Mouse (Mus musculus): Measurements from ENCODE around the gene Ciao1. TPM values are rescaled to one million over a fixed set of nuclear protein-coding genes. Genes with fewer than 3 reads are reported as not detected.
"Not testable (repeated sequence)": the region's sequence is repeated elsewhere in the genome, so short reads cannot be mapped to it uniquely, and the experiment has no call there.

Gene Ciao1
- total RNA-seq (2014; fragmentation: Nextera tagmentation) = 36.3 and 47.4 TPM in 2 replicates
- total RNA-seq (2017) = 33.5 and 38.7 TPM in 2 replicates

GRCm38 (mm10) chr2:127247592-127248333 lies at the start of gene Ciao1, which contains the start of gene Tmem127:
Gene Ciao1 (minus strand): TSS chr2:127247816.
Gene Tmem127 (plus strand): TSS chr2:127247908.
- peak; percentile 94 for ATAC-seq (replicated peaks; ENCODE audit: poor library complexity, severe bottlenecking)

GRCm38 (mm10) chr2:127297001-127297805 lies 49.6 kb upstream of the Ciao1 start:
- ATAC-seq (replicated peaks; ENCODE audit: poor library complexity, severe bottlenecking) = no peak

- no peak for ATAC-seq (replicated peaks; ENCODE audit: poor library complexity, severe bottlenecking)
These were observed 44.6 kb upstream of the Ciao1 start for GRCm38 (mm10) chr2:127292250-127292649.

GRCm38 (mm10) chr2:127278162-127278561 lies 30.5 kb upstream of the Ciao1 start:
- peak; percentile 35; the same call in 1 of the 2 replicates for ATAC-seq (replicated peaks; ENCODE audit: poor library complexity, severe bottlenecking)

- no peak for ATAC-seq (replicated peaks; ENCODE audit: poor library complexity, severe bottlenecking)
These were observed 28.1 kb upstream of the Ciao1 start for GRCm38 (mm10) chr2:127275551-127276320.

DNA sequence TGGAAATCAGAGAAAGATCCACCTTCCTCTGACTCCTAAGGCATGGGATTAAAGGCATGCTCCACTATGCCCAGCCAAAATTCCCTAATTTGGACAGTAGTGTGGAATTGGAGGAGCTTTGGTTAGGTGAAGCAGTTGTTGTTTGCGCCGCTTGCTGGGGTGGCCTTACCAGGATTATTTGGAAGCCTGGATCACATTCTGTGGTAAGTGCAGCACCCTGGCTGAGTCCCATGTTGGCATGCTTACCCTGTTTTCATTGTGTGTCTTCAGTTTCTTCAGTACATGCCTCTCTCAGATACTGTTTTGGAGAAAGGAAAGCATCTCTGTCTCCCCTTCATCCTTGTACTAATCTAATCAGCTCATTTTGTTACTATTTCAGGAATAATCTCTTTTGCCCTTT lies 27.0 kb upstream of the Ciao1 start:
- no peak for ATAC-seq (replicated peaks; ENCODE audit: poor library complexity, severe bottlenecking)

DNA sequence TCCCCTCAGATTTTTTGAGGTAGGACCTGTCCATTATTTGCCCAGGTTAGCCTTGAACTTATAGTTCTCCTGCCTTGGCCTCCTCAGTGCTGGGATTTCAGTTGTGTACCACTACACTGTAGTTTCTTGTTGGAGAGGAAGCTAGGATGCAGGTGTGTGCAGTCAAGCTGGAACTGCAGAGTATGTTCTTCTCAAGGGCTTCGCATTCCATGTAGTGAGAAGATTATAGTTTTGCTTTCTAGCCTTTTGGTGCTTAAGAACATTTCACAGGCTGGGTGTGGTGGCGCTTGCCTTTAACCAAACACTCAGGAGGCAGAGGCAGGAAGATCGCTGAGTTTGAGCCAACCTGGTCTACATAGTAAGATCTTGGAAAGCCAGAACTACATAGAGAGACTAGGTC lies 25.2 kb upstream of the Ciao1 start:
- ATAC-seq (replicated peaks; ENCODE audit: poor library complexity, severe bottlenecking) = no peak

DNA sequence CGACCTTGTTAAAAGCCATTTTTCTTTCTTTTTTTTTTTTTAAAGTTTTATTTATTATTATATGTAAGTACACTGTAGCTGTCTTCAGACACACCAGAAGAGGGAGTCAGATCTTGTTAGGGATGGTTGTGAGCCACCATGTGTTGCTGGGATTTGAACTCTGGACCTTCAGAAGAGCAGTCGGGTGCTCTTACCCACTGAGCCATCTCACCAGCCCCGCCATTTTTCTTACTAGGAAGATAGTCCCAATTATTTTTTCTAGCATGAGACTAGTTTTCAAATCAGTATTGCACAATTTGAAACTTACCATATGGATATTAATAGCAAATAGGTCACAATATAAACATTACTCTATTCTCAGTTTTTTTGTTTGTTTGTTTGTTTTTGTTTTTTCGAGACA lies 24.4 kb upstream of the Ciao1 start:
- not testable (repeated sequence) for ATAC-seq (replicated peaks; ENCODE audit: poor library complexity, severe bottlenecking)

DNA sequence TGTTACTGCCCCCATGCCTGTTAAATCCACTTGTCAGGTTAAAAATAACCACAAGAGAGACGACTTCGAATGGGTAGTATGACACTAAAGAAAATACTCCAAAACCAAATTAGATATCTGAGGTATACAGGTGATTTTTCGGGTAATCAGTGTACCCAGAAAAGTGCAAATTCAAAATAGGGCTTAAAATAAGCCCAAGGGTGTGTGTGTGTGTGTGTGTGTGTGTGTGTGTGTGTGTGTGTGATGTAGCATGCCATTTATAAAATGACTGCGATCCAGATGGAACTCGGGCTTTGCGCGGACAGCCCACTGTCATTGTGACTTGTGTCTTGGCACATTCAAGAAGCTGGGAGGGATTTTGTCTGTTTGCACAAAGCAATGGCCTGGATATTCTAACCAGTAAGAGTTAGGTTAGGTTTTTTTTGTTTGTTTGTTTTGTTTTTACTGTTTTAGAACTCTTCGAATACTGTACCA lies 23.5 kb upstream of the Ciao1 start:
- no peak for ATAC-seq (replicated peaks; ENCODE audit: poor library complexity, severe bottlenecking)

DNA sequence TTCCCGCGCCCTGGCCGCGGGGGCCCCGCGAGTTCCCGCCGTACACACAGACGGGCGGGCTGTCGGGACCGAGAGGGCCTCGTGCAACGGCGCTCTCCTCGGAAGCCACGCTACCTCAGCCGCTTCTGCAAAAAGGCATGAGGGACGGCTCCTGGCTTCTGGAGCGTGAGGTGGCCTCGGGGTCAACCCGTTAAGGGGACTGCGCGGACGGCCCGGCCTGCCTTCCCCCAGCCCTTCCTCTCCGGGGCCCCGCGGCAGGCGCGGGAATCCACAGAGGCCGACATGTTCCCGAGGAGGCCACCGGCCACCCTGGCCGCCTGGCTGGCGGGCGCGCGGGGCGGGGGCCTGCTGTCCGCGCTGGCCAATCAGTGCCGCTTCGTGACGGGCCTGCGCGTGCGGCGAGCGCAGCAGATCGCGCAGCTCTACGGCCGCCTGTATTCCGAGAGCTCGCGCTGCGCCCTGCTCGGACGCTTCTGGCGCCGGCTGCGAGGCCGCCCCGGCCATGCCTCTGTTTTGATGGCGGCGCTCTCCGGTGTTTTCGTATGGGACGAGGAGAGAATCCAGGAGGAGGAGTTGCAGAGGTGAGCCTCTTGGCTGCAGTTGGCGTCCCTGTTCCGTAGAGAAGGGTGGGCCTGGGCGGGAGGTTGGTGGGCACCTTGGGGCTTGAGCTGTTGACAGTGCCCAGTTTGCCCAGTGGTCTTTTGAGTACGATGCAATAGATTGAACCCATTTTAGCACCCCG lies 22.9 kb upstream of the Ciao1 start:
- peak; percentile 72 for ATAC-seq (replicated peaks; ENCODE audit: poor library complexity, severe bottlenecking)

DNA sequence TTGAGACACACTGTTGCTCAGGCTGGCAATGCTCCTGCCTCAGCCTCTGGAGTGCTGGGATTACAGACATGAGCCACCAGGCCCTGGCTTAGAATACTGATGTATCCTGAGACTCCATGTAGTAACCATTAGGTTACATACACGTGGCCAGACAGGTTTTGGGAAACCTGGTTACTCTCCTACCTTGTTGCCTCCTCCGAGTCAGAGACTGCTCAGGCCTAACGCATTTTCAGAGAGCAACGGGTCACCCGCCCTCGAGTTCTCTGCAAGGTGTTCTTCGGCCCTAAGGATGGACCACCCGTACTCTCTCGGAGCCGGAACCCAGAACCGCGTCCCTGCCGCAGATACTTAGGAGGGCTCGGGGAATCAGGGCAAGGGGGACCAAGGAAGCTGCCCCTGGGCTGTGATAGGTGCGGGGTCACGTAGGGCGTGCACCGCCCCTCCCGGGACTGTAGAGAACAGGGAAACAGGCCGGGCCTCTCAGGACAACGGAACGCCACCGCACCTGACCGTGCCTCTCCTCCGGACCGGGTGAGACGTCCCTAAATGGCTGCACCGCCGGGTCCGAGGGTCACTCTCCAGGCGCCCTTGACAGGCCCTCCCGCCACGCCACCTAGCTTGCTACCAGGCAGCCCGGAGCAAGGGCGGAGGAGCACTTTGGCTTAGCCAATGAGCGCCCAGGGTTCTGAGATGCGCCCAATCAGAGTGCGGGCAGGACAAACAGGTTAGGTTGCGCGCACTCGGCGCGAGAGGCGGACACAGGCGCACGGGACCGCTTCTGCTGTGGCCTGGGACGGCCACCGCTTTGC lies 22.1 kb upstream of the Ciao1 start, which contains the start of gene Stard7:
Gene Stard7, plus strand, starts transcription at position 728 of the 809 bp plus-strand sequence.
- ATAC-seq (replicated peaks; ENCODE audit: poor library complexity, severe bottlenecking) = peak; percentile 92

GRCm38 (mm10) chr2:127267854-127268253 lies 20.2 kb upstream of the Ciao1 start:
- ATAC-seq (replicated peaks; ENCODE audit: poor library complexity, severe bottlenecking) = no peak

DNA sequence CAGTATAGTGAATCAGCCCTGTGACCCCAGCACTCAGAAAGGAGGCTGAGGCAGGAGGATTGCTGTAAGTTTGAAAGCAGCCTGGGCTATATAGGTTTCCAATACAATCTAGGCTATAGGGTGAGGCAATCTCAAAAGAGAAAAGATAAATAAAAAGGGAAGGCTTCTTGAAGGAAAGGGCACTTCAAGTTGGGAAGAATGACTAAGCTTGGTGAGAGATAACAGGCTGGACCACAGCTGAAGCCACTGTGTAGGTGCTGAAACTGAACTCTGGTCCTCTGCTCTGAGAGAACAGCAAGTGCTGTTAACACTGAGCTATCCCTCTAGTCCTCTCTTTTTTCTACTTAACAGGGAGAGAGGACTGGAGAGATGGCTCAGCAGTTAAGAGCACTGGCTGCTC lies 14.9 kb upstream of the Ciao1 start:
- ATAC-seq (replicated peaks; ENCODE audit: poor library complexity, severe bottlenecking) = no peak

- no peak for ATAC-seq (replicated peaks; ENCODE audit: poor library complexity, severe bottlenecking)
These were observed 11.7 kb upstream of the Ciao1 start for GRCm38 (mm10) chr2:127259340-127259739.

GRCm38 (mm10) chr2:127255294-127255693 lies 7.7 kb upstream of the Ciao1 start:
- no peak for ATAC-seq (replicated peaks; ENCODE audit: poor library complexity, severe bottlenecking)

DNA sequence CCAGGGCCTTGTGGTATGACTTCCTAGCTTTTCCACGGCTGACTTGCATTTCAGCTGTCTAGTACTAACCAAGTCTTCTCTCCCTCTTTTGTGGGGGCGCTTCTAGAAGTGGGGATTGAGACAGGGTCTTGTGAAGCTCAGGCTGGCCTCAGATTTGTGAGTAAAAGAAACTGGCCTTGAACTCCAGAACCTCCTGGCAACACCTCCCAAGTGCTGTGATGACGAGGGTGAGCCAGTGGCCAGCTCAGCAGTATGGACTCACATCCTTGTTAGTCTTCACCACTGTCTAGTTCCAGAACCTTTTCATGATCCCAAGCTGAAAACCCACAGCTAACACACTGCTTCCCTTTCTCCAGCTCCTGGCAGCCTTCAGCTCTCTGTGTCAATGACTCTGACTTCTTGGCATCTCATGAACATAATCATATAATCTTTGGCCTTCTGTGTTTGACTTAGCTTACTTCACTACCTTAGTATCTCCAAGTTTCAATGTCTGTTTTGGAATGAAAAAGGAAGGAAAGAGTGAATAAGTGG lies 7.1 kb upstream of the Ciao1 start:
- no peak for ATAC-seq (replicated peaks; ENCODE audit: poor library complexity, severe bottlenecking)

- no peak for ATAC-seq (replicated peaks; ENCODE audit: poor library complexity, severe bottlenecking)
These were observed 5.2 kb upstream of the Ciao1 start for GRCm38 (mm10) chr2:127252787-127253186.

- no peak for ATAC-seq (replicated peaks; ENCODE audit: poor library complexity, severe bottlenecking)
These were observed 4.4 kb upstream of the Ciao1 start for GRCm38 (mm10) chr2:127251880-127252527.
